Comparison of ENCODE assay signal across 8 mouse cellular contexts in genomic region chr15:84613536-84614527, GRCm38 (mm10). TPM values are rescaled to one million over a fixed set of nuclear protein-coding genes. Genes with fewer than 3 reads are reported as not detected.
DNase-seq lines count a peak whose midpoint lies in the region; ATAC-seq and TF ChIP-seq lines count a peak whose summit lies in the region.

No protein-coding gene starts in this region.

- no peaks in the 10 kb centered on the region for H3K36me3 ChIP-seq in C2C12 (ENCODE audit: control insufficient read depth, insufficient read depth)
- no peaks in the 10 kb centered on the region for H3K36me3 ChIP-seq in forebrain, embryonic 10.5 days (replicated peaks)
- H3K36me3 ChIP-seq in heart, embryonic 14.5 days (ENCODE audit: control insufficient read depth, insufficient read depth, low read length), result no peaks in the 10 kb centered on the region
- H3K36me3 ChIP-seq in liver, adult 2 months (ENCODE audit: control insufficient read depth, insufficient read depth, low read length), result no peaks in the 10 kb centered on the region

- no peak overlapping the region for H3K4me2 ChIP-seq in heart, embryonic 14.5 days (ENCODE audit: low read length)

- TF ChIP-seq POLR2A in liver, adult 2 months (IDR thresholded peaks at IDR 0.05; ENCODE audit: extremely low read depth, insufficient read depth, low read length), result no peak

- H3K9ac ChIP-seq in heart, embryonic 14.5 days (ENCODE audit: low read length), result no peak overlapping the region
- H3K9ac ChIP-seq in liver, adult 2 months (ENCODE audit: low read depth, low read length), result no peak overlapping the region

- H3K4me3 ChIP-seq in C2C12 (ENCODE audit: insufficient read depth, poor library complexity, severe bottlenecking), result no peak overlapping the region
- no peak overlapping the region for H3K4me3 ChIP-seq in forebrain, embryonic 10.5 days
- no peak overlapping the region for H3K4me3 ChIP-seq in heart, embryonic 14.5 days (ENCODE audit: control insufficient read depth in 1 of 2, insufficient read depth in 1 of 2, low read depth in 1 of 2, low read length in 2 of 2)
- H3K4me3 ChIP-seq in liver, adult 2 months (ENCODE audit: insufficient read depth, low read depth, low read length), result no peak overlapping the region

- H3ac ChIP-seq in C2C12 (ENCODE audit: control insufficient read depth, insufficient read length, low read depth), result no peak overlapping the region

- H3K4me1 ChIP-seq in forebrain, embryonic 10.5 days, result peaks cover 26% of the 10 kb centered on the region
- no peaks in the 10 kb centered on the region for H3K4me1 ChIP-seq in heart, embryonic 14.5 days (ENCODE audit: control insufficient read depth in 2 of 2, insufficient read depth in 2 of 2, low read length in 2 of 2)
- no peaks in the 10 kb centered on the region for H3K4me1 ChIP-seq in liver, adult 2 months (ENCODE audit: control insufficient read depth, insufficient read depth, low read length)

- 0 out of 2 replicates have a peak overlapping the region, but pooled peaks have one; percentile 8 for H3K27ac ChIP-seq in forebrain, embryonic 10.5 days
- no peak overlapping the region for H3K27ac ChIP-seq in heart, embryonic 14.5 days (replicated peaks in 1 of 2; ENCODE audit: control insufficient read depth in 1 of 2, insufficient read depth in 1 of 2, low read depth in 2 of 2, low read length in 2 of 2)
- no peak overlapping the region for H3K27ac ChIP-seq in liver, adult 2 months (replicated peaks; ENCODE audit: insufficient read depth, low read depth, low read length)

- 0 out of 2 replicates have a peak, but pooled peaks have one; percentile 24 for ATAC-seq in heart, embryonic 14.5 days (ENCODE audit: insufficient number of reproducible peaks, insufficient read depth, low FRiP score, low read depth)

- H3K79me3 ChIP-seq in C2C12 (ENCODE audit: low read depth), result no peaks in the 10 kb centered on the region

- no peaks in the 10 kb centered on the region for H3K79me2 ChIP-seq in C2C12 (ENCODE audit: control insufficient read depth, insufficient read depth)
- no peaks in the 10 kb centered on the region for H3K79me2 ChIP-seq in liver, adult 2 months (ENCODE audit: control insufficient read depth, insufficient read depth, low read length)

- H3K27me3 ChIP-seq in C2C12 (ENCODE audit: control insufficient read depth, insufficient read depth, insufficient read length), result peaks cover 39% of the 10 kb centered on the region
- peaks cover 60% of the 10 kb centered on the region for H3K27me3 ChIP-seq in forebrain, embryonic 10.5 days (ENCODE audit: poor library complexity, severe bottlenecking)
- H3K27me3 ChIP-seq in heart, embryonic 14.5 days (ENCODE audit: control insufficient read depth, insufficient read depth, low read length), result peaks cover 56% of the 10 kb centered on the region
- H3K27me3 ChIP-seq in liver, adult 2 months (ENCODE audit: control insufficient read depth, insufficient read depth, low read length), result no peaks in the 10 kb centered on the region

- peak; percentile 95 for TF ChIP-seq CTCF in C2C12 (IDR thresholded peaks at IDR 0.05; ENCODE audit: control insufficient read depth, insufficient read depth, insufficient read length)
- peak; percentile 99 for TF ChIP-seq CTCF in liver, adult 2 months (IDR thresholded peaks at IDR 0.05; ENCODE audit: low read depth, low read length)

- DNase-seq in brain, embryonic 18.5 days (ENCODE audit: low read depth, low spot score), result peak; percentile 54
- DNase-seq in forebrain, embryonic 10.5 days (ENCODE audit: extremely low spot score, low spot score), result peak; percentile 87
- peak; percentile 94 for DNase-seq in kidney, postnatal 10 days
- DNase-seq in liver, adult 2 months (ENCODE audit: extremely low read depth, low read depth, low spot score), result peak; percentile 29
- peak; percentile 78 for DNase-seq in naive thymus-derived CD4-positive, alpha-beta T cell, adult 2 months (ENCODE audit: low read depth)
- DNase-seq in spleen, postnatal 4 days (ENCODE audit: low spot score in 2 of 2), result peak; percentile 86 to 97

- WGBS in forebrain, embryonic 10.5 days, result 57% methylated on average over 17 of the region's 17 CpGs
- WGBS in heart, embryonic 14.5 days, result 47% methylated on average over 17 of the region's 17 CpGs
- WGBS in liver, adult 2 months, result 43% methylated on average over 17 of the region's 17 CpGs

- H3K9me3 ChIP-seq in forebrain, embryonic 10.5 days, result peaks cover under 1% of the 10 kb centered on the region; the same call in 1 of the 2 replicates
- no peaks in the 10 kb centered on the region for H3K9me3 ChIP-seq in heart, embryonic 14.5 days (ENCODE audit: control insufficient read depth, low read length)

TF ChIP-seq in C2C12, 6 proteins besides CTCF, POLR2A, EP300 and RAD21:
- TF ChIP-seq MYOD1 (IDR thresholded peaks at IDR 0.05; ENCODE audit: control insufficient read depth, insufficient read length, low read depth), result peak; percentile 66
- no peak for TF ChIP-seq FOSL1 (IDR thresholded peaks at IDR 0.05; ENCODE audit: insufficient read depth, low read length, poor library complexity, severe bottlenecking)
- peak; percentile 17 for TF ChIP-seq MAX (IDR thresholded peaks at IDR 0.05)

RNA-seq across cellular contexts. Expression of gene Prr5, which starts 55.6 kb away (rescaled TPM):
- 9.9 TPM for polyA plus RNA-seq in C2C12 (2012; fragmentation: generic; extraction: Trizol)
- polyA plus RNA-seq in forebrain, embryonic 10.5 days (2016; fragmentation: Nextera tagmentation; extraction: Ambion mirVana), result 14.1 and 14.3 TPM in 2 replicates
- polyA plus RNA-seq in heart, embryonic 14.5 days (2014; fragmentation: Nextera tagmentation; extraction: Ambion mirVana), result 11.2 and 15.1 TPM in 2 replicates
- 2.2 and 2.6 TPM in 2 replicates for total RNA-seq in liver, adult 2 months (2014; rRNA removed)
- 9.4 and 10.6 TPM in 2 replicates for polyA plus RNA-seq in liver, adult 2 months (2012; rRNA removed)

RNA-seq across cellular contexts. Expression of gene Rtl6, which starts 56.2 kb away (rescaled TPM):
- polyA plus RNA-seq in C2C12 (2012; fragmentation: generic; extraction: Trizol), result 0.01 TPM
- polyA plus RNA-seq in forebrain, embryonic 10.5 days (2016; fragmentation: Nextera tagmentation; extraction: Ambion mirVana), result 25.5 and 26.9 TPM in 2 replicates
- 6.1 and 6.9 TPM in 2 replicates for polyA plus RNA-seq in heart, embryonic 14.5 days (2014; fragmentation: Nextera tagmentation; extraction: Ambion mirVana)
- total RNA-seq in liver, adult 2 months (2014; rRNA removed), result 0.09 and 0.20 TPM in 2 replicates
- polyA plus RNA-seq in liver, adult 2 months (2012; rRNA removed), result 0.13 and 0.19 TPM in 2 replicates

Comparison
In these comparisons a context has a peak if more than half of its experiments do, and no peak if none do; other contexts are left out.
1. DNase-seq: peak in every context shown above with its lines; median percentile 94 in kidney, postnatal 10 days; 92 in spleen, postnatal 4 days; 87 in forebrain, embryonic 10.5 days; 78 in naive thymus-derived CD4-positive, alpha-beta T cell, adult 2 months; 54 in brain, embryonic 18.5 days; 29 in liver, adult 2 months.